Mouse (Mus musculus) ES-Bruce4 (cell line): ENCODE measurements at regions not wholly inside any gene's neighbourhood (a gene's known extent, or its start where the extent isn't known, plus 50 kb on each side); places are given as distances from the start of the nearest gene placed in this dataset.

ENCODE experiments used
- H3K27ac ChIP-seq: 2 replicates; pipeline ENCODE4 v1.5.1; 2012; ENCODE audit warnings: low read length, inconsistent platforms; ENCODE audit not compliant: insufficient read depth
- H3K27me3 ChIP-seq: 2 replicates; pipeline ENCODE4 v1.6.1; 2012; ENCODE audit warnings: mild to moderate bottlenecking, low read length, inconsistent platforms; ENCODE audit not compliant: control insufficient read depth, poor library complexity, insufficient read depth, severe bottlenecking
- H3K36me3 ChIP-seq: 2 replicates; pipeline ENCODE4 v1.6.1; 2012; ENCODE audit warnings: inconsistent platforms, mild to moderate bottlenecking, low read length, moderate library complexity; ENCODE audit not compliant: control insufficient read depth, poor library complexity, insufficient read depth, severe bottlenecking
- H3K4me1 ChIP-seq: one replicate; pipeline ENCODE4 v1.8.1; 2011; ENCODE audit warnings: low read length; ENCODE audit not compliant: control insufficient read depth, insufficient read depth
- H3K4me3 ChIP-seq: 2 replicates; pipeline ENCODE4 v1.5.1; 2011; ENCODE audit warnings: low read depth, mild to moderate bottlenecking, low read length
- H3K9ac ChIP-seq: 2 replicates; pipeline ENCODE4 v1.6.1; 2012; ENCODE audit warnings: low read depth, mild to moderate bottlenecking, inconsistent platforms; ENCODE audit not compliant: poor library complexity, severe bottlenecking
- H3K9me3 ChIP-seq: replicated peaks from 2 replicates; pipeline ENCODE4 v1.6.1; 2012; ENCODE audit warnings: mild to moderate bottlenecking, low read length, inconsistent platforms; ENCODE audit not compliant: control insufficient read depth, poor library complexity, insufficient read depth, severe bottlenecking
- CTCF ChIP-seq: IDR thresholded peaks from one replicate; pipeline ENCODE4 v1.8.1; 2011; ENCODE audit warnings: low read depth, low read length
- EP300 ChIP-seq: IDR thresholded peaks from 2 replicates; pipeline ENCODE4 v1.6.1; 2011; ENCODE audit warnings: low read depth, low read length; ENCODE audit not compliant: insufficient read depth
- POLR2A ChIP-seq: IDR thresholded peaks from one replicate; pipeline ENCODE4 v1.8.1; 2011; ENCODE audit warnings: low read length; ENCODE audit not compliant: insufficient read depth

GRCm38 (mm10) chr16:12934586-12934985 lies 174.9 kb upstream of the Ercc4 start:
- no peak overlapping the region for H3K27ac ChIP-seq
- H3K4me1 ChIP-seq = no peaks in the 10 kb centered on the region
- no peak overlapping the region for H3K9ac ChIP-seq
- no peaks in the 10 kb centered on the region for H3K36me3 ChIP-seq
- no peaks in the 10 kb centered on the region for H3K9me3 ChIP-seq
- H3K27me3 ChIP-seq = no peaks in the 10 kb centered on the region
- H3K4me3 ChIP-seq = no peak overlapping the region
- TF ChIP-seq CTCF = no peak
- TF ChIP-seq EP300 = no peak
- no peak for TF ChIP-seq POLR2A

- H3K36me3 ChIP-seq = no peaks in the 10 kb centered on the region
- no peak for TF ChIP-seq CTCF
- TF ChIP-seq POLR2A = no peak
- no peak for TF ChIP-seq EP300
- H3K27me3 ChIP-seq = no peaks in the 10 kb centered on the region
- H3K4me3 ChIP-seq = no peak overlapping the region
- no peak overlapping the region for H3K9ac ChIP-seq
- no peaks in the 10 kb centered on the region for H3K4me1 ChIP-seq
- H3K27ac ChIP-seq = no peak overlapping the region
- H3K9me3 ChIP-seq = no peaks in the 10 kb centered on the region
Measured at GRCm38 (mm10) chr16:12935266-12935665, 174.2 kb upstream of the Ercc4 start.

GRCm38 (mm10) chr16:12936571-12936970 lies 172.9 kb upstream of the Ercc4 start:
- no peaks in the 10 kb centered on the region for H3K9me3 ChIP-seq
- H3K36me3 ChIP-seq = no peaks in the 10 kb centered on the region
- no peaks in the 10 kb centered on the region for H3K4me1 ChIP-seq
- no peak overlapping the region for H3K27ac ChIP-seq
- H3K9ac ChIP-seq = no peak overlapping the region
- TF ChIP-seq POLR2A (no peak), CTCF (peak; percentile 18)
- no peak overlapping the region for H3K4me3 ChIP-seq
- no peaks in the 10 kb centered on the region for H3K27me3 ChIP-seq

GRCm38 (mm10) chr16:12938563-12938962 lies 170.9 kb upstream of the Ercc4 start:
- TF ChIP-seq CTCF (peak; percentile 21), POLR2A (no peak)
- Histone ChIP-seq H3K27ac (no peak overlapping the region), H3K4me1 (no peaks in the 10 kb centered on the region), H3K27me3 (no peaks in the 10 kb centered on the region), H3K9me3 (no peaks in the 10 kb centered on the region), H3K36me3 (no peaks in the 10 kb centered on the region), H3K4me3 (no peak overlapping the region), H3K9ac (no peak overlapping the region)

GRCm38 (mm10) chr16:12951176-12951575 lies 158.3 kb upstream of the Ercc4 start:
- Histone ChIP-seq H3K27ac (no peak overlapping the region), H3K9ac (no peak overlapping the region), H3K4me1 (no peaks in the 10 kb centered on the region), H3K27me3 (no peaks in the 10 kb centered on the region), H3K4me3 (no peak overlapping the region), H3K36me3 (no peaks in the 10 kb centered on the region), H3K9me3 (peaks cover 2% of the 10 kb centered on the region)
- TF ChIP-seq EP300 = no peak
- TF ChIP-seq CTCF = no peak

- Histone ChIP-seq H3K27ac (no peak overlapping the region), H3K9me3 (no peaks in the 10 kb centered on the region), H3K36me3 (no peaks in the 10 kb centered on the region), H3K4me1 (no peaks in the 10 kb centered on the region), H3K27me3 (no peaks in the 10 kb centered on the region), H3K4me3 (no peak overlapping the region), H3K9ac (no peak overlapping the region)
- TF ChIP-seq POLR2A (no peak), CTCF (no peak), EP300 (no peak)
Measured at GRCm38 (mm10) chr16:12954028-12954427, 155.5 kb upstream of the Ercc4 start.

GRCm38 (mm10) chr16:12956416-12956815 lies 153.1 kb upstream of the Ercc4 start:
- TF ChIP-seq EP300 = no peak
- no peak for TF ChIP-seq POLR2A
- no peak for TF ChIP-seq CTCF
- H3K9ac ChIP-seq = no peak overlapping the region

More at GRCm38 (mm10) chr16:12956416-12956815, 153.1 kb upstream of the Ercc4 start:
- no peaks in the 10 kb centered on the region for H3K36me3 ChIP-seq
- H3K9me3 ChIP-seq = no peaks in the 10 kb centered on the region
- no peak overlapping the region for H3K4me3 ChIP-seq
- H3K27ac ChIP-seq = no peak overlapping the region
- peaks cover under 1% of the 10 kb centered on the region for H3K4me1 ChIP-seq
- H3K27me3 ChIP-seq = no peaks in the 10 kb centered on the region
